Mouse (Mus musculus): Measurements from ENCODE around the gene Zbed3.

DNA sequence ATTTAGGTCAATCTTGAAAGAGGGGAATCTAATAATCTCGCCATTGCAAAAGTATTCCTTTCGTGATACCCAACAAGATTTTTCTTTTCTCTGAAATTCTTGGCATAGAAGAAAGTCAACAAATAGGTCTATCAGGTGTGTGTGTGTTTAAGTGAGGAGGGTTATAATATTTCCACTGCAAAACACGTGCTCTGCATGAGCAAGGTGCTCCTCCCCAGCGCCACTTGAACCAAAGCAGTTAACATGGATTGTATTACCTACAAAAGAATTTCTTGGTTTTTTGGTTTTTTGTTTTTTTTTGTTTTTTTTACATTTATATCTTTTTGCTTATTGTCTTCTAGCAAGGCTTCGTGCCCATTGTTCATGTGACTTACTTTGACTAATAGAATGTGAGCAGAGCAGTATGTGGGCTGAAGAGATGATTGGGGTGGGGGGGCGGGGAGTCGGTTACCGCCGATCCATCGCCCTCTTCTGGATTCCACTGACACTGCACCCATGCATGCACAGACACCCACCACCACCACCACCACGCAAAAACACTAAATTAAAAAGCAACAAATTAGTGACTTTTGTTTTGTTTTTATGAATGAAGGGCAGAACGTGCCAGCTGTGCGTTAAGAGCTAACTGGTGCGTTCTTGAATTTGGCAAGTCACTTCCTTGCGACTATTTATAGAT is 676 bp downstream of the Zbed3 start:
- peak; percentile 67 for TF ChIP-seq CTCF (IDR thresholded peaks at IDR 0.05; ENCODE audit: low read depth)
- TF ChIP-seq EP300 (optimal IDR thresholded peaks at IDR 0.05): no peak
